Mouse (Mus musculus) intestine, embryonic 14.5 days (tissue): ENCODE measurements around the gene Pard3. TPM values are rescaled to one million over a fixed set of nuclear protein-coding genes. Genes with fewer than 3 reads are reported as not detected.

ENCODE experiments used
- ATAC-seq: fragments of 200-750 bp; cut with Nextera tagmentation; replicated peaks from 2 replicates; pipeline ENCODE4 v1.8.0; 2017; ENCODE audit warnings: low read depth, moderate number of reproducible peaks, moderate TSS enrichment, moderate library complexity; ENCODE audit not compliant: low FRiP score, low TSS enrichment
- DNase-seq: peaks from one replicate; pipeline ENCODE4 v3.0.0-alpha.2; 2018; ENCODE audit warnings: low spot score
- H3K27ac ChIP-seq: fragments of 300-500 bp; sonication (generic); 2 replicates; pipeline ENCODE4 v1.5.1; 2014; ENCODE audit warnings: low read depth, mild to moderate bottlenecking, control low read depth
- H3K27me3 ChIP-seq: fragments of 300-500 bp; sonication (generic); replicated peaks from 2 replicates; pipeline ENCODE4 v1.6.1; 2014; ENCODE audit warnings: low read length, control low read depth; ENCODE audit not compliant: control insufficient read depth, insufficient read depth
- H3K36me3 ChIP-seq: fragments of 300-500 bp; sonication (generic); 2 replicates; pipeline ENCODE4 v1.6.1; 2014; ENCODE audit warnings: low read length, control low read depth; ENCODE audit not compliant: control insufficient read depth, insufficient read depth
- H3K4me1 ChIP-seq: fragments of 300-500 bp; sonication (generic); replicated peaks from 2 replicates; pipeline ENCODE4 v1.6.1; 2014; ENCODE audit warnings: low read length, control low read depth, mixed read lengths; ENCODE audit not compliant: control insufficient read depth, insufficient read depth
- H3K4me2 ChIP-seq: fragments of 300-500 bp; sonication (generic); 2 replicates; pipeline ENCODE4 v1.6.1; 2014; ENCODE audit warnings: low read length
- H3K4me3 ChIP-seq: fragments of 300-500 bp; sonication (generic); 2 replicates; pipeline ENCODE4 v1.5.1; 2014; ENCODE audit warnings: low read depth, low read length, control low read depth, mixed read lengths
- H3K9ac ChIP-seq: fragments of 300-500 bp; sonication (generic); 2 replicates; pipeline ENCODE4 v1.6.1; 2014; ENCODE audit warnings: mild to moderate bottlenecking, low read length
- H3K9me3 ChIP-seq: fragments of 300-500 bp; sonication (generic); 2 replicates; pipeline ENCODE4 v1.6.1; 2016; ENCODE audit warnings: low read length, control low read depth; ENCODE audit not compliant: control insufficient read depth
- WGBS: fragments of 180-500 bp; shearing (Covaris S2); extraction: QIAGEN DNeasy Blood & Tissue Kit; methylation state at CpG from one replicate; pipeline ENCODE4 v1.1.7; 2014; 5-methylcytosine and 5-hydroxymethylcytosine counted together
- polyA plus RNA-seq: library from polyadenylated mRNA; unstranded; fragments of >200 nt; fragmentation: Nextera tagmentation; extraction: Ambion mirVana; gene quantifications from 2 replicates; pipeline ENCODE4 v1.2.1, GENCODE M21; 2014

Gene Pard3
- polyA plus RNA-seq, 1 experiment from 2014 or later = 36.6 TPM

- Histone ChIP-seq H3K9ac (no peak overlapping the region), H3K9me3 (no peaks in the 10 kb centered on the region), H3K36me3 (no peaks in the 10 kb centered on the region), H3K4me2 (no peak overlapping the region), H3K4me1 (peaks cover 7% of the 10 kb centered on the region), H3K27me3 (no peaks in the 10 kb centered on the region), H3K4me3 (no peak overlapping the region), H3K27ac (no peak overlapping the region)
- DNase-seq (no peak), ATAC-seq (no peak)
- WGBS = 68% methylated on average over 3 of the region's 3 CpGs
Observed at GRCm38 (mm10) chr8:127151706-127152105, 88.0 kb downstream of the Pard3 start.

- 54% methylated on average over 8 of the region's 8 CpGs for WGBS
- Histone ChIP-seq H3K9me3 (no peaks in the 10 kb centered on the region), H3K4me1 (0 out of 2 replicates have a peak, but pooled peaks cover 9% of the 10 kb centered on the region), H3K9ac (no peak overlapping the region), H3K4me3 (no peak overlapping the region), H3K27ac (no peak overlapping the region), H3K36me3 (peaks cover 7% of the 10 kb centered on the region; the same call in 1 of the 2 replicates), H3K4me2 (no peak overlapping the region), H3K27me3 (no peaks in the 10 kb centered on the region)
- DNase-seq (no peak), ATAC-seq (no peak)
Observed at GRCm38 (mm10) chr8:127157087-127157486, 93.4 kb downstream of the Pard3 start.

GRCm38 (mm10) chr8:127159421-127159966 lies 95.8 kb downstream of the Pard3 start:
- Histone ChIP-seq H3K27ac (no peak overlapping the region), H3K27me3 (no peaks in the 10 kb centered on the region), H3K9me3 (no peaks in the 10 kb centered on the region), H3K9ac (no peak overlapping the region), H3K36me3 (peaks cover 7% of the 10 kb centered on the region; the same call in 1 of the 2 replicates), H3K4me1 (0 out of 2 replicates have a peak, but pooled peaks cover 9% of the 10 kb centered on the region), H3K4me3 (no peak overlapping the region), H3K4me2 (no peak overlapping the region)
- 35% methylated on average over 3 of the region's 3 CpGs for WGBS
- no peak for ATAC-seq
- DNase-seq = no peak

GRCm38 (mm10) chr8:127161854-127162253 lies 98.2 kb downstream of the Pard3 start:
- Histone ChIP-seq H3K4me3 (no peak overlapping the region), H3K9me3 (no peaks in the 10 kb centered on the region), H3K27ac (no peak overlapping the region), H3K9ac (no peak overlapping the region), H3K4me1 (0 out of 2 replicates have a peak, but pooled peaks cover 8% of the 10 kb centered on the region), H3K4me2 (no peak overlapping the region), H3K27me3 (no peaks in the 10 kb centered on the region), H3K36me3 (peaks cover 7% of the 10 kb centered on the region; the same call in 1 of the 2 replicates)
- 85% methylated on average over 7 of the region's 7 CpGs for WGBS
- no peak for DNase-seq
- ATAC-seq = no peak

- Histone ChIP-seq H3K4me3 (no peak overlapping the region), H3K4me1 (0 out of 2 replicates have a peak, but pooled peaks cover 6% of the 10 kb centered on the region), H3K4me2 (no peak overlapping the region), H3K27me3 (no peaks in the 10 kb centered on the region), H3K36me3 (peaks cover 7% of the 10 kb centered on the region; the same call in 1 of the 2 replicates), H3K9ac (no peak overlapping the region), H3K27ac (no peak overlapping the region), H3K9me3 (no peaks in the 10 kb centered on the region)
- DNase-seq (no peak), ATAC-seq (no peak)
- 88% methylated on average over 1 of the region's 1 CpGs for WGBS
Observed at GRCm38 (mm10) chr8:127162821-127163220, 99.1 kb downstream of the Pard3 start.

GRCm38 (mm10) chr8:127164326-127165280 lies 100.9 kb downstream of the Pard3 start:
- H3K4me2 ChIP-seq = no peak overlapping the region
- no peaks in the 10 kb centered on the region for H3K27me3 ChIP-seq
- ATAC-seq (no peak), DNase-seq (no peak)
- peaks cover 7% of the 10 kb centered on the region; the same call in 1 of the 2 replicates for H3K36me3 ChIP-seq
- H3K9ac ChIP-seq = no peak overlapping the region
- WGBS = 93% methylated on average over 12 of the region's 12 CpGs
- H3K9me3 ChIP-seq = no peaks in the 10 kb centered on the region
- 0 out of 2 replicates have a peak, but pooled peaks cover 3% of the 10 kb centered on the region for H3K4me1 ChIP-seq
- no peak overlapping the region for H3K27ac ChIP-seq
- H3K4me3 ChIP-seq = no peak overlapping the region

GRCm38 (mm10) chr8:127168496-127168895 lies 104.8 kb downstream of the Pard3 start:
- no peak for ATAC-seq
- no peak overlapping the region for H3K4me2 ChIP-seq
- no peaks in the 10 kb centered on the region for H3K36me3 ChIP-seq
- H3K27me3 ChIP-seq = no peaks in the 10 kb centered on the region
- H3K9me3 ChIP-seq = no peaks in the 10 kb centered on the region
- no peak overlapping the region for H3K27ac ChIP-seq
- H3K4me3 ChIP-seq = no peak overlapping the region
- no peak for DNase-seq
- H3K4me1 ChIP-seq = peaks cover 7% of the 10 kb centered on the region; the same call in 1 of the 2 replicates
- H3K9ac ChIP-seq = no peak overlapping the region
- WGBS = 63% methylated on average over 2 of the region's 2 CpGs

- WGBS = 97% methylated on average over 5 of the region's 5 CpGs
- H3K9me3 ChIP-seq = no peaks in the 10 kb centered on the region
- H3K9ac ChIP-seq = no peak overlapping the region
- H3K4me1 ChIP-seq = peaks cover 9% of the 10 kb centered on the region; the same call in 1 of the 2 replicates
- H3K4me3 ChIP-seq = no peak overlapping the region
- no peak overlapping the region for H3K27ac ChIP-seq
- DNase-seq = no peak
- ATAC-seq = no peak
- H3K27me3 ChIP-seq = no peaks in the 10 kb centered on the region
- H3K4me2 ChIP-seq = no peak overlapping the region
- H3K36me3 ChIP-seq = no peaks in the 10 kb centered on the region
Observed at GRCm38 (mm10) chr8:127169361-127169760, 105.7 kb downstream of the Pard3 start.
